Mouse (Mus musculus): ENCODE data around the gene Dscaml1.

Dscaml1 gene

DNA sequence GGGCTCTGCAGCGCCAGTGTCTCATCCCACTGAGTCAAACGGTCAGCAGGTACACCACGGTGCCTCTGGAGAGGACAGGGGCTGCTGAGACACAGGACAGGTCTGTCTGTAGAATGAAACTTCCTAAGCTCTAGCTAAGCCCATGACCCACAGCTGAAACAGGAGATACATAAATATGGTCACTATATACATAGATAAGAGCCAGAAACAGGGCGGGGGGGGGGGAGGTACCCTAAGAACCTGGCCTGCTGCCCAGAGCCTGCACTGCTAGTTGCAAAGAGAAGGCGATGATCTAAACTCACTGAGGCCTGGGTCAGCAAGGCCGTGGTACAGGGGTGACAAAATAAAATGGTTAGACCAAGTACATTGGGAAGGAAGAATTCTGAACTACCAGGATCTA is 361.1 kb downstream of the Dscaml1 start:
- DNase-seq, result no peak

DNA sequence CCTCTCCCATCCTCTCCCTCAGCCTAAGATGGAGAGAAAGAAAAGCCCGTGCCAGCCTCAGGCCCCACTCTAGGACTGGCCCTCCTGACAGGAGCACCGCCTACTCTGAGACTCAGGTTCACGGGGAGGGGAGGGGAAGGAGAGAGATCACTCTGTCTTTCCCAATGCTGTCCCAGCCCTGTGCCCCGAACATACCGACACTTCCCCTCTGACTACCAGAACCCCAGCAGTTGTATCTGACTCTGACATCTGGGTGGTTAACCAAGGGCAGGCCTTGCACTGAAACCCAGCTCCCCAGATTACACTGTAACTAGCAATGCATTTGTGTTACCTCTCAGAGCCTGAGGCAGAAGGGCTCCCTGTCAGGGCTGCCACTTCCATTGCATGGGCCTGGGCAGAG is 362.0 kb downstream of the Dscaml1 start:
- DNase-seq, result no peak

DNA sequence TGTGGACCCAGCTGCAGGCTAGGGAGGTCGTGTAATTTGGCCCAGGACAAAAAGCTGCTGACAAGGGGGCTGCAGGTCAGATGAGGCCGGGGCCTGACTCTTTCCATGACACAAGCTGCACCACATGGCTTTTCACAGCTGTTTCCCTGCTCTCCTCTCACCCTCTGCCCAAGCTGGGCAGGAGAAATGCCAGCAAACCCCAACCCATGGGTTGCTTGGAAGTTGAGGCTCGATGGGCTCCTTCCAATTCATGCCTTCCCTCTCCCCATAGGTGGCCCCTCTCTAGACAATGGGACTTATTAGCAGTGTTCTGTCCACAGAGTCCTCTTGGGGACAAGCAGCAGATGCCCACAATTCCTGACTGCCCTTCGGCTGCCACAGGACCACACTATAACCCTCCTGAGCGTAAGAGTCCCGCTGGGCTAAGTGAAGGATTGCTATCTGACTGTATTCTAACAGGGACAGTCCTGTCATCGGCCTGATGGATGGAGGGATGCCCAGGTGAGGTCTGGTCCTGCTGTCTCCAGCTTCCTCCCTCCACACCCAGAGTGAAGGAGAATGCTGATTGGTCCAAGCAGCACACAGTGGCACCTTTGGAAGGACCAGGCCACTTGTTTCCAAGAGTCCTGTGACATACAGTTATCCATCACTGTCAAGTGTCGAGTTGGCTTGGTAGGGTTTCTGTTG is 365.2 kb downstream of the Dscaml1 start:
- no peak for DNase-seq

DNA sequence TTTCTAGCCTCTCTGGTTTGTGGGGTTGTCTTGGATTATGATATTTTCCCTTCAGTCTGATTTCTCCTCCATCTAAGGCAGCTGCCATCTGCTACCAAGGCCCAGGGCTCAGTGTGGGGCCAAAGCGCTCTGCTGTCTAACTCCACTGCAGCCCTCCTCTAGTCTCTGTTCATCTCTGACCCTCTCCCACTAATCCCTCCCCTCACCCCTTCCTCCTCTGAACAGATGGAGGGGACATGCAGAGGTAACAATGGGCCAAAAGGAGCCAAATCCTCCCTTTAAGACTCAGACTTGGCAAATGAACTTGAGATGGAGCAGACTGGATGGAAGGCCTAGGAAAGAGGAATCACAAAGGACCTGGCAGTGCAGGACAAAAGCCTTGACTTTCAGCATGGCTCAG is 365.8 kb downstream of the Dscaml1 start:
- no peak for DNase-seq

DNA sequence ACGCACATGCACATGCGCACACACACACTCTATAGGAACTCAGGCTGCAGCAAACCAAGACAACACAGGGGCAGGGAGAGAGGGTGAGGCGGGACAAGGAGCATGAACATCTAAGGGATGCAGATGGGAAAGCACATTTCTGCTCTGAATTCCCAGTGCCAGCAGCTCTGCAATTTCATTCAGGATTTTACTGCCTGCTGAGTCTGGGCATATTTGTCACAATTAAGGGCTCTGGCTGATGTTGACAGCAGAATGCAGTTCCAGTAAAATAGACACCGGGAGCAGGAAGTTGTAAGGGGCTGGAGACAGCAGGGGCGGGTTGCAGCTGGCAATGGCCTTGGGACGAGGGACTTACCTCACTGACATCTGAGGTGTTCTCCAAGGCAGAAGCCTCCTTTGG is 367.3 kb downstream of the Dscaml1 start:
- no peak for DNase-seq

DNA sequence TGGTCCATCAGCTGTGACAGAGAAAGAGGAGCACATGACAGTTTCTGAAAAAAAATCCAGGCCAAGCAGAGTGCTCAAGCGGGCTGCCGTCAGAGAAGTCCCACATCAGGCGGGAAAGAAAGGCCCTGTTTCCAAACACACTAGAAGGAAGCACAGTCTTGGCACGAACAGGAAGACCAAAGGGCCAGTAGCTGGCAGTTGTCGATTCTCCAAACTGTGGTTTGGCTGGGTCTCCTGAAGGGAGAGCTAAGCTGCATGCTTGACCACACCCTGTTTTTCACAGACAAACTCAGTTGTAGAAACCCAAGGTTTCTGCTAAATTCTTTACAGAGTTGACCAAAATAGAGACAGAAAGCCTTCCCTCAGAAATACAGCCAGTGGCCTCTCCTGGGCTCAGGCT is 369.3 kb downstream of the Dscaml1 start:
- no peak for DNase-seq

DNA sequence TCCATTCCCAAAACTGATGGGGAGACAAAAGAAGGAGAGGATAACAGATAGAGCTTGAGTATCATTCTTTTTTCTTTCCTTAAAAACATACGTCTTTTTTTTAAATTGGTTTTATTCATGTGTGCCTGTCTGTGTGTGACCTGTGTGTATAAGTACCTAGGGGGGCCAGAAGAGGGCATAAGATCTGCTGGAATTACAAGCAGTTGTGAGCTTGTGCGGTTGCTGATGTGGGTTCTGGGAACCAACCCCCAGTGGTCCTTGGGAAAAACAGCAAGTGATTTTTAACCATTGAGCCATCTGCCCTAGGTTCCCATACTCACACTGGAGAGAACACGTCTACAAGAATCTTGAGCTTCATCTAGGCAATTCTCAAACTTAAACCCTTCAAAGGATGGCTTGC is 370.8 kb downstream of the Dscaml1 start:
- DNase-seq, result no peak

DNA sequence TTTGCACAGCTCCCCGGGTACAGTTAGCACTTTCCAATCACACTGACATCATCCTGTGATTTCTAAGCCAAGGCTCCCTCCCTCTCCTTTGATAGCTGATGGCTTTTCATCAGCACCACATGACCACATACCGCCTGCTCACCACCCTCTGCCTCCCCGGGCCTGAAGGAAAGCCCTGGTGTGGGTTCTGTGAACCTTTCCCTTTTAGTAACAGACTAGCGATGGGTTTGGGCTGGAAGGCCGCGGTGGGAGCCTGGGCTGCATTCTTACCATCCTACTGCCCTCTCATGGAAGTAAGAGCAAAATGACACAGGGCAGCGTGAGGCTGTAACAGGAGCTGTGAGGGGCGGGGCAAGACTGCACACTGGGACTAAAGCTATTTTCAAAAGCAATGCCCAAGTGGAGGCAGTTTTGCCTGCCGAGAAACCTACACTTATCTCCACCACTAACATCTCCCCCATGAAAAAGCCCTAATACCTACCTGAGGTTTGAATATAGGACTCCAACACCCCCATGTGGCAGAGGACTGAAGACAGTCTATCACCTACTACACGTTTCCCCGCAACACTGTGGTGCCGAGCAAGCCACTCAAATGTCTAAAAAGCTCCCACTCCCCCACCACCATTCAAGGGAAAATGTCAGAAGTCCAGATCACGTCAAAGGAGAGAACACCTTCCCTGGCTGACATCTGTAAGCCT is 372.2 kb downstream of the Dscaml1 start:
- no peak for DNase-seq

DNA sequence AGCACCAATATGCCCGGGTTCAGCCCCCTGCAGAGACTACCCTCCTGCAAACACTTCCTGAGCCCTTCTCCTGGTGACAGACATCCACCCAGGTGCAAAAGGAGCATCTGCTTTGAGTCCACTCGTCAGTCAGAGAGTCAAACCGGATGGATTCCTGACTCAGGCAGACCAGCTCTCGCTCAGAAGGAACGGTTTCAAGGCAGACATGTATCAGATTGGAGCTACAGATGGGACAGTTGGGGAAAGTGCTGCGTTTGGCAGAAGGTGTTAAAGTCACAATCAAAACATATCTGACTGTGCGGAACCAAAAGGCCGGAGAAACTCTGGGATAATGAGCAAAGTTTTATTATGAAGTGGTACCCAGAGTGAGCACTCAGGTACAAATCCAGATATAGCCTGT is 373.0 kb downstream of the Dscaml1 start:
- no peak for DNase-seq
